8 mouse cellular contexts compared by ENCODE assay signal in the genomic region with DNA sequence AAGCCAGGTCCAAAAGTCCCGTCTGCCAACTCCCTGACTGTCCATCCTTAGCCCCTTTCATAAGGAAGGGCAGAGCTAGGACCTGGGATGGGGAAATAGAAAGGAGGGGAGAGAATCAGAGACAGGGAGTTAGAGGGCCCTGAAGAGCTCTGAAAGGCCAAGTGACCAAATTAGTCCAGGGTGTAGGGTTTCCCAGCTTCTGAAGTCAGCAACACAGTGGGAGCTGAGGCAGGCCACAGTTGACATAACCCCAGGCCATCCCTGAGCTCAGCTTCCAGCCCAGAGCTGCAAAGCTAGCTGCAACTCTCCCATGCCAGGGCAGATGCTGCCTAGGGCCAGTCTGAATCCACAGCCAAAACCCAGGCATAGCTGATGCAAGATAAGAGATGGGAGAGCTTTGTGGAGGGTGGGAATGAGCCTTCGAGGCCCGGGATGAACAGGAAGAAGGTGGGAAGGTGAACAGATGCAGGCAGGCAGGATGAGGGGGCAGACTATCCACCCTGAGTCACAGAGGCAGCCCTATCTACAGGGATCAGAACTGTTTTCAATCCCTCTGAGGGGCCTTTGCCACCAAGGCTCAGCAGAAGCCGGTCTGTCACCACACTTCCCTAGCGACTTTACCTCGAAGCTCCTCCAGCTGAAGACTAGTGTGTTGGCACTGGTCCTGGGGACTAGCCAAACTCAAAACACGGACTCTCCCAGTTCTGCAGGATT. TPM values are rescaled to one million over a fixed set of nuclear protein-coding genes. Genes with fewer than 3 reads are reported as not detected.
DNase-seq lines count a peak whose midpoint lies in the region; ATAC-seq and TF ChIP-seq lines count a peak whose summit lies in the region.

No protein-coding gene starts in this region.

- H3K27me3 ChIP-seq in forebrain, embryonic 12.5 days = peaks cover 21% of the 10 kb centered on the region; the same call in 1 of the 2 replicates
- peaks cover 21% of the 10 kb centered on the region for H3K27me3 ChIP-seq in intestine, postnatal 0 days (replicated peaks; ENCODE audit: control insufficient read depth, insufficient read depth, low read length)
- H3K27me3 ChIP-seq in neural tube, embryonic 12.5 days (replicated peaks) = peaks cover 20% of the 10 kb centered on the region

- peak overlapping the region; percentile 89 for H3K4me2 ChIP-seq in forebrain, embryonic 12.5 days
- peak overlapping the region; percentile 90 for H3K4me2 ChIP-seq in intestine, postnatal 0 days (replicated peaks; ENCODE audit: low read depth)
- H3K4me2 ChIP-seq in neural tube, embryonic 12.5 days (replicated peaks) = peak overlapping the region; percentile 87

- peaks cover 9% of the 10 kb centered on the region for H3K36me3 ChIP-seq in forebrain, embryonic 12.5 days (replicated peaks)
- H3K36me3 ChIP-seq in intestine, postnatal 0 days (ENCODE audit: control insufficient read depth, insufficient read depth) = peaks cover 4% of the 10 kb centered on the region; the same call in 1 of the 2 replicates
- H3K36me3 ChIP-seq in neural tube, embryonic 12.5 days = 0 out of 2 replicates have a peak, but pooled peaks cover 5% of the 10 kb centered on the region

- 34% methylated on average over 7 of the region's 7 CpGs for WGBS in forebrain, embryonic 12.5 days
- WGBS in intestine, postnatal 0 days = 26% methylated on average over 7 of the region's 7 CpGs
- 41% methylated on average over 7 of the region's 7 CpGs for WGBS in neural tube, embryonic 12.5 days

- ATAC-seq in forebrain, embryonic 12.5 days (ENCODE audit: low FRiP score) = no peak
- no peak for ATAC-seq in intestine, postnatal 0 days
- no peak for ATAC-seq in neural tube, embryonic 12.5 days (ENCODE audit: low FRiP score, low read depth)

- H3K4me1 ChIP-seq in forebrain, embryonic 12.5 days = peaks cover 84% of the 10 kb centered on the region
- peaks cover 5% of the 10 kb centered on the region for H3K4me1 ChIP-seq in intestine, postnatal 0 days (replicated peaks; ENCODE audit: control insufficient read depth, insufficient read depth, low read length)
- peaks cover 93% of the 10 kb centered on the region for H3K4me1 ChIP-seq in neural tube, embryonic 12.5 days

- H3K9me3 ChIP-seq in forebrain, embryonic 12.5 days = no peaks in the 10 kb centered on the region
- H3K9me3 ChIP-seq in intestine, postnatal 0 days (ENCODE audit: control insufficient read depth) = no peaks in the 10 kb centered on the region
- no peaks in the 10 kb centered on the region for H3K9me3 ChIP-seq in neural tube, embryonic 12.5 days

- peak overlapping the region; percentile 56 for H3K9ac ChIP-seq in forebrain, embryonic 12.5 days
- H3K9ac ChIP-seq in intestine, postnatal 0 days (ENCODE audit: low read depth, low read length) = peak overlapping the region; percentile 40; the same call in 1 of the 2 replicates
- H3K9ac ChIP-seq in neural tube, embryonic 12.5 days = peak overlapping the region; percentile 54

- peak overlapping the region; percentile 87 for H3K27ac ChIP-seq in layer of hippocampus, adult 2 months
- no peak overlapping the region for H3K27ac ChIP-seq in forebrain, embryonic 12.5 days
- no peak overlapping the region for H3K27ac ChIP-seq in intestine, postnatal 0 days (ENCODE audit: low read depth, low read length)
- no peak overlapping the region for H3K27ac ChIP-seq in neural tube, embryonic 12.5 days

- DNase-seq in layer of hippocampus, adult 2 months (ENCODE audit: low spot score in 2 of 2) = no peak
- DNase-seq in layer of hippocampus, postnatal 36 days = no peak
- no peak for DNase-seq in cerebellum, adult 8-10 months
- no peak for DNase-seq in cerebellum, postnatal 25 days
- DNase-seq in urinary bladder, postnatal 4 days (ENCODE audit: low spot score in 2 of 2) = no peak

- no peak for TF ChIP-seq CTCF in layer of hippocampus, adult 2 months (conservative IDR thresholded peaks at IDR 0.05)
- TF ChIP-seq CTCF in intestine, postnatal 0 days (IDR thresholded peaks at IDR 0.05; ENCODE audit: low read depth) = no peak

- peak overlapping the region; percentile 68 for H3K4me3 ChIP-seq in layer of hippocampus, adult 2 months
- H3K4me3 ChIP-seq in forebrain, embryonic 12.5 days (replicated peaks) = peak overlapping the region; percentile 36
- peak overlapping the region; percentile 58 for H3K4me3 ChIP-seq in intestine, postnatal 0 days (ENCODE audit: low read depth, low read length)
- H3K4me3 ChIP-seq in neural tube, embryonic 12.5 days = peak overlapping the region; percentile 29

RNA-seq across cellular contexts. Expression of a gene that starts 4.5 kb away (rescaled TPM):
- 100 to 1,000 TPM; 163 to 171 TPM for total RNA-seq in layer of hippocampus, adult 2 months (2021)
- total RNA-seq in layer of hippocampus, postnatal 36 days (2021) = 100 to 1,000 TPM; 152 to 158 TPM
- polyA plus RNA-seq in forebrain, embryonic 12.5 days (2016; fragmentation: Nextera tagmentation; extraction: Ambion mirVana) = 6.5 and 8.1 TPM in 2 replicates
- 2.0 and 2.5 TPM in 2 replicates for polyA plus RNA-seq in intestine, postnatal 0 days (2015; fragmentation: Nextera tagmentation; extraction: Ambion mirVana)
- polyA plus RNA-seq in neural tube, embryonic 12.5 days (2016; fragmentation: Nextera tagmentation; extraction: Ambion mirVana) = 7.1 and 7.9 TPM in 2 replicates

RNA-seq across cellular contexts. Expression of a gene that starts 47.0 kb away (rescaled TPM):
- 1 to 10 TPM; 3.0 to 3.6 TPM for total RNA-seq in layer of hippocampus, adult 2 months (2021)
- total RNA-seq in layer of hippocampus, postnatal 36 days (2021) = 1 to 10 TPM; 3.2 to 3.5 TPM
- 1.9 and 2.7 TPM in 2 replicates for polyA plus RNA-seq in forebrain, embryonic 12.5 days (2016; fragmentation: Nextera tagmentation; extraction: Ambion mirVana)
- polyA plus RNA-seq in intestine, postnatal 0 days (2015; fragmentation: Nextera tagmentation; extraction: Ambion mirVana) = 5.7 and 7.0 TPM in 2 replicates
- 2.9 and 3.3 TPM in 2 replicates for polyA plus RNA-seq in neural tube, embryonic 12.5 days (2016; fragmentation: Nextera tagmentation; extraction: Ambion mirVana)
